Mouse (Mus musculus): ENCODE results near the gene Fkbp1b. TPM values are rescaled to one million over a fixed set of nuclear protein-coding genes. Genes with fewer than 3 reads are reported as not detected.
"Not testable (repeated sequence)": the region's sequence is repeated elsewhere in the genome, so short reads cannot be mapped to it uniquely, and the experiment has no call there.

Gene Fkbp1b
- polyA plus RNA-seq, 1 experiment from 2014 or later: 7.4 TPM

- under 1% methylated on average over 30 of the region's 30 CpGs for WGBS
- peak within 1 kb of the TSS; percentile 58 for H3K27ac ChIP-seq
- ATAC-seq (ENCODE audit: borderline replicate concordance, extremely low read depth, low FRiP score, low TSS enrichment): peak; percentile 92
- peak within 1 kb of the TSS; percentile 70 for H3K4me3 ChIP-seq
- no peaks in the 10 kb centered on the region for H3K36me3 ChIP-seq
- H3K9ac ChIP-seq: peak within 1 kb of the TSS; percentile 51
- H3K4me2 ChIP-seq: peak within 1 kb of the TSS; percentile 98
- no peaks in the 10 kb centered on the region for H3K9me3 ChIP-seq
- no peaks in the 10 kb centered on the region for H3K27me3 ChIP-seq
- peaks cover 18% of the 10 kb centered on the region for H3K4me1 ChIP-seq
Observed at GRCm38 (mm10) chr12:4842890-4843597, 1.7 kb upstream of the Fkbp1b start, which contains the start of gene Wdcp. Gene Wdcp (plus strand): TSS chr12:4843303.

- no peaks in the 10 kb centered on the region for H3K27me3 ChIP-seq
- 82% methylated on average over 8 of the region's 8 CpGs for WGBS
- no peaks in the 10 kb centered on the region for H3K9me3 ChIP-seq
- H3K4me3 ChIP-seq: no peak overlapping the region
- peak overlapping the region; percentile 98 for H3K4me2 ChIP-seq
- H3K4me1 ChIP-seq: peaks cover 18% of the 10 kb centered on the region
- no peak overlapping the region for H3K27ac ChIP-seq
- no peaks in the 10 kb centered on the region for H3K36me3 ChIP-seq
- no peak overlapping the region for H3K9ac ChIP-seq
- ATAC-seq (ENCODE audit: borderline replicate concordance, extremely low read depth, low FRiP score, low TSS enrichment): no peak
Observed at GRCm38 (mm10) chr12:4842456-4842855, 1.1 kb upstream of the Fkbp1b start.

DNA sequence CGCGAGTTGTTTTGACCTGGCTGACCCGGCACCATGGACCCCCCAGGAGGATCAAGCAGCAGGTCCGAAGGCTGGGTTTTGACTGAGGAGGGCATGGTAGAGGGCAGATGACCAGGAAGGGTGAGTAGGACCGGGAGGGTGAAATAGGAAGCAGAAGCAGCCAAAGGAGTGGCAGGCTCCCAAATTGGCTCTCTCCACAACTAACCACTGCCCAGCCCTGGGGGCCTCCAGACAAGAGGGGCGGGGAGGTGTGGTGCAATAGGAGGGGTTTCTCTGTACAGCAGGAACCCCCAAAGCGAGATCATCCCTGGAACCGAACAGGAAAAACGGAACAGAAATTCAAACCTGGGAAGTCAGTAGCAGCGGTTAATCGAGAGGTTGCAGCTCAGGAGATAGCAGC is 650 bp downstream of the Fkbp1b start:
- H3K4me3 ChIP-seq: peak overlapping the region; percentile 78
- no peaks in the 10 kb centered on the region for H3K9me3 ChIP-seq
- H3K4me1 ChIP-seq: peaks cover 18% of the 10 kb centered on the region
- peak overlapping the region; percentile 59 for H3K9ac ChIP-seq
- no peaks in the 10 kb centered on the region for H3K36me3 ChIP-seq
- no peaks in the 10 kb centered on the region for H3K27me3 ChIP-seq
- peak overlapping the region; percentile 98 for H3K4me2 ChIP-seq
- 1% methylated on average over 11 of the region's 11 CpGs for WGBS
- no peak for ATAC-seq (ENCODE audit: borderline replicate concordance, extremely low read depth, low FRiP score, low TSS enrichment)
- no peak overlapping the region for H3K27ac ChIP-seq

GRCm38 (mm10) chr12:4840010-4840409 is 1.4 kb downstream of the Fkbp1b start:
- Histone ChIP-seq H3K36me3 (no peaks in the 10 kb centered on the region), H3K9ac (no peak overlapping the region), H3K9me3 (no peaks in the 10 kb centered on the region), H3K27ac (no peak overlapping the region), H3K4me1 (peaks cover 18% of the 10 kb centered on the region), H3K4me2 (peak overlapping the region; percentile 98), H3K27me3 (no peaks in the 10 kb centered on the region), H3K4me3 (peak overlapping the region; percentile 78; the same call in 1 of the 2 replicates)
- no peak for ATAC-seq (ENCODE audit: borderline replicate concordance, extremely low read depth, low FRiP score, low TSS enrichment)
- 47% methylated on average over 6 of the region's 6 CpGs for WGBS

DNA sequence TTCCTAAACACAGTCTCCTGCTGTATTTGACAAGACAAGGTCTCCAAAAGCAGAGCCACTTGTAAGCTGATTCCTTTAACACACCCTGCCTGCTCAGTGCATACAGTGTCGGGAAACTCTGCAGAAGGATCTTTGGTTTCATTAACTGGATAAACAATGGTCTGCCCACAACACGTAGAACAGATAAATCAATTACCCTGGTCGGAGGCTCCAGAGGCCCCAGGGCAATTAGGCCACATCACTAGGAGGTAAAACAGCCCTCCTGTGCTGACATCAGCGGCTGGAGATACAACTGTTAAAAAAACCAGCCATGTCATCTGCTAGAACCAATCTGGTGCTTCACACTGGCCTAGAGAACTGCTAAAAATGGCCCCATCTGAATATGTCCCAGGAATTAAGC is 4.4 kb downstream of the Fkbp1b start:
- Histone ChIP-seq H3K9me3 (no peaks in the 10 kb centered on the region), H3K4me1 (peaks cover 11% of the 10 kb centered on the region), H3K27me3 (no peaks in the 10 kb centered on the region), H3K4me3 (no peak overlapping the region), H3K27ac (no peak overlapping the region), H3K4me2 (no peak overlapping the region), H3K9ac (no peak overlapping the region), H3K36me3 (peaks cover 6% of the 10 kb centered on the region; the same call in 1 of the 2 replicates)
- 35% methylated on average over 4 of the region's 4 CpGs for WGBS
- no peak for ATAC-seq (ENCODE audit: borderline replicate concordance, extremely low read depth, low FRiP score, low TSS enrichment)

GRCm38 (mm10) chr12:4827256-4827655 is 14.1 kb downstream of the Fkbp1b start:
- Histone ChIP-seq H3K4me2 (no peak overlapping the region), H3K4me1 (no peaks in the 10 kb centered on the region), H3K9me3 (no peaks in the 10 kb centered on the region), H3K9ac (no peak overlapping the region), H3K27ac (no peak overlapping the region), H3K36me3 (peaks cover 47% of the 10 kb centered on the region), H3K4me3 (no peak overlapping the region), H3K27me3 (no peaks in the 10 kb centered on the region)
- 61% methylated on average over 3 of the region's 3 CpGs for WGBS
- no peak for ATAC-seq (ENCODE audit: borderline replicate concordance, extremely low read depth, low FRiP score, low TSS enrichment)

GRCm38 (mm10) chr12:4817361-4818101 is 23.9 kb downstream of the Fkbp1b start, which contains the start of gene Sf3b6:
Gene Sf3b6 (plus strand): TSS chr12:4817544.
- under 1% methylated on average over 49 of the region's 49 CpGs for WGBS
- Histone ChIP-seq H3K9me3 (no peaks in the 10 kb centered on the region), H3K4me1 (peaks cover 21% of the 10 kb centered on the region), H3K4me3 (peak within 1 kb of the TSS; percentile 79), H3K36me3 (peaks cover 17% of the 10 kb centered on the region), H3K4me2 (peak within 1 kb of the TSS; percentile 78), H3K27ac (peak within 1 kb of the TSS; percentile 94), H3K9ac (peak within 1 kb of the TSS; percentile 75), H3K27me3 (no peaks in the 10 kb centered on the region)
- ATAC-seq (ENCODE audit: borderline replicate concordance, extremely low read depth, low FRiP score, low TSS enrichment): peak; percentile 98

GRCm38 (mm10) chr12:4816680-4817360 is 24.6 kb downstream of the Fkbp1b start:
- 8% methylated on average over 24 of the region's 24 CpGs for WGBS
- no peaks in the 10 kb centered on the region for H3K27me3 ChIP-seq
- peaks cover 21% of the 10 kb centered on the region for H3K4me1 ChIP-seq
- peaks cover 10% of the 10 kb centered on the region for H3K36me3 ChIP-seq
- peak overlapping the region; percentile 75 for H3K9ac ChIP-seq
- peak; percentile 71 for ATAC-seq (ENCODE audit: borderline replicate concordance, extremely low read depth, low FRiP score, low TSS enrichment)
- peak overlapping the region; percentile 78 for H3K4me2 ChIP-seq
- no peaks in the 10 kb centered on the region for H3K9me3 ChIP-seq
- H3K4me3 ChIP-seq: peak overlapping the region; percentile 79
- peak overlapping the region; percentile 94 for H3K27ac ChIP-seq

DNA sequence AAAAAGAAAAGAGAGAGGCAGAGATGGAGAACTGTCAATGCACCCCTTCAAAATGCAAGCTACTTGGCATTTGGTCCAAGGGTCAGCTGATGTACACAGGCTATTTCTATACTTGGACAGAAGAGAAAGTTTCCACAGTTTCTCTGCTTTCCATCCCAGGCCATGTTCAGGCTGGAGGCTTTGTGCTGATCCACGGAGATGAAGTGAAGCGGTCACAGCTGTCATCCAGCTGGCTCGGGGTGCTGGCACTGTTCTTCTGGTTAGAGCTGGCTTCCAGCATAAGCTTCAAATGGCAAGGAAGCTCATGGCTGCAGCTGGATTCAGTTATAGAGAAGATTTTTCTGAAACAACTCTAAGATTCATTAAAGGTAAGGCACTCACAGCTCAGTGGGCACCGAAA is 27.8 kb downstream of the Fkbp1b start:
- Histone ChIP-seq H3K9me3 (no peaks in the 10 kb centered on the region), H3K27ac (no peak overlapping the region), H3K4me3 (no peak overlapping the region), H3K27me3 (no peaks in the 10 kb centered on the region), H3K9ac (no peak overlapping the region), H3K4me1 (peaks cover 16% of the 10 kb centered on the region), H3K4me2 (no peak overlapping the region), H3K36me3 (no peaks in the 10 kb centered on the region)
- ATAC-seq (ENCODE audit: borderline replicate concordance, extremely low read depth, low FRiP score, low TSS enrichment): no peak
- 69% methylated on average over 4 of the region's 4 CpGs for WGBS

DNA sequence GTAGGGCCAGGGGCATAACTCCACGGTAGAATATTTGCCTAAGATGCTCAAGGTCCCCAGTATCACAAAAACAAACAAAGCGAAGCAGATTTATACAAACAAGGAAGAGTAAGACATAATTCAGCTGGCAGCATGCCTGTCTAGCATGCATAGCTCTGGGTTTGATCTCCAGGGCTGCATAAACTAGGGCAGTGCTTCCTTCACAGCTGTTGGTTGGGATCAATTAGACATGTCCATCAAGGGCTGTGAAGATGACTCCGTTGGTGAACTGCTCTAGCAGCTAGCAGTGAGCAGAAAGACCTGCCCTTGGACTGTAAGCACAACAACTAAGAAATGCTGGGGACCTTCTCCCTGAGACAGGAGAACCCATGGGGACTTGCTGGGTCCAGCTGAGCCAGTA is 29.7 kb downstream of the Fkbp1b start:
- no peak overlapping the region for H3K4me3 ChIP-seq
- H3K9me3 ChIP-seq: no peaks in the 10 kb centered on the region
- H3K27me3 ChIP-seq: no peaks in the 10 kb centered on the region
- no peak overlapping the region for H3K9ac ChIP-seq
- 23% methylated on average over 3 of the region's 3 CpGs for WGBS
- no peaks in the 10 kb centered on the region for H3K36me3 ChIP-seq
- ATAC-seq (ENCODE audit: borderline replicate concordance, extremely low read depth, low FRiP score, low TSS enrichment): no peak
- peaks cover 6% of the 10 kb centered on the region for H3K4me1 ChIP-seq
- no peak overlapping the region for H3K27ac ChIP-seq
- no peak overlapping the region for H3K4me2 ChIP-seq

GRCm38 (mm10) chr12:4811036-4811435 is 30.4 kb downstream of the Fkbp1b start:
- Histone ChIP-seq H3K9ac (no peak overlapping the region), H3K27me3 (no peaks in the 10 kb centered on the region), H3K27ac (no peak overlapping the region), H3K4me2 (no peak overlapping the region), H3K4me1 (no peaks in the 10 kb centered on the region), H3K36me3 (no peaks in the 10 kb centered on the region), H3K4me3 (no peak overlapping the region), H3K9me3 (no peaks in the 10 kb centered on the region)
- ATAC-seq (ENCODE audit: borderline replicate concordance, extremely low read depth, low FRiP score, low TSS enrichment): no peak
- 66% methylated on average over 4 of the region's 4 CpGs for WGBS

- 57% methylated on average over 6 of the region's 6 CpGs for WGBS
- H3K36me3 ChIP-seq; H3K4me1 ChIP-seq; H3K9me3 ChIP-seq; ATAC-seq (ENCODE audit: borderline replicate concordance, extremely low read depth, low FRiP score, low TSS enrichment); H3K4me2 ChIP-seq; H3K27me3 ChIP-seq; H3K27ac ChIP-seq; H3K9ac ChIP-seq; H3K4me3 ChIP-seq: not testable (repeated sequence)
Observed at GRCm38 (mm10) chr12:4797471-4797870, 43.9 kb downstream of the Fkbp1b start.

Data from lung, embryonic 15.5 days (tissue).